Mouse (Mus musculus) midbrain, embryonic 16.5 days (tissue): ENCODE data around the gene Arhgap10. TPM values are rescaled to one million over a fixed set of nuclear protein-coding genes. Genes with fewer than 3 reads are reported as not detected.

Experiments
- ATAC-seq: fragments of 200-750 bp; cut with Nextera tagmentation; 2 replicates; pipeline ENCODE4 v1.8.0; 2017; ENCODE audit warnings: moderate TSS enrichment
- H3K27ac ChIP-seq: fragments of 300-500 bp; sonication (generic); 2 replicates; pipeline ENCODE4 v1.5.1; 2014; ENCODE audit warnings: mild to moderate bottlenecking, low read length, mixed read lengths
- H3K27me3 ChIP-seq: fragments of 300-500 bp; sonication (generic); 2 replicates; pipeline ENCODE4 v1.6.1; 2014; ENCODE audit warnings: low read depth, low read length, mixed read lengths; ENCODE audit not compliant: control insufficient read depth, insufficient read depth
- H3K36me3 ChIP-seq: fragments of 300-500 bp; sonication (generic); 2 replicates; pipeline ENCODE4 v1.6.1; 2014; ENCODE audit warnings: mild to moderate bottlenecking, low read length, moderate library complexity, mixed read lengths; ENCODE audit not compliant: control insufficient read depth, insufficient read depth
- H3K4me1 ChIP-seq: fragments of 300-500 bp; sonication (generic); 2 replicates; pipeline ENCODE4 v1.6.1; 2014; ENCODE audit warnings: mild to moderate bottlenecking, low read length, mixed read lengths; ENCODE audit not compliant: control insufficient read depth, insufficient read depth
- H3K4me2 ChIP-seq: fragments of 300-500 bp; sonication (generic); 2 replicates; pipeline ENCODE4 v1.6.1; 2014; ENCODE audit warnings: mild to moderate bottlenecking, low read length, mixed read lengths
- H3K4me3 ChIP-seq: fragments of 300-500 bp; sonication (generic); 2 replicates; pipeline ENCODE4 v1.5.1; 2014; ENCODE audit warnings: low read depth, mild to moderate bottlenecking, low read length, moderate library complexity, mixed read lengths
- H3K9ac ChIP-seq: fragments of 300-500 bp; sonication (generic); 2 replicates; pipeline ENCODE4 v1.6.1; 2014; ENCODE audit warnings: low read depth, low read length, mixed read lengths
- H3K9me3 ChIP-seq: fragments of 300-500 bp; sonication (generic); replicated peaks from 2 replicates; pipeline ENCODE4 v1.6.1; 2014; ENCODE audit warnings: mild to moderate bottlenecking, low read length, mixed read lengths; ENCODE audit not compliant: control insufficient read depth, poor library complexity, severe bottlenecking
- WGBS: fragments of 180-500 bp; shearing (Covaris S2); extraction: QIAGEN DNeasy Blood & Tissue Kit; methylation state at CpG from one replicate; pipeline ENCODE4 v1.1.7; 2014; 5-methylcytosine and 5-hydroxymethylcytosine counted together
- polyA plus RNA-seq: library from polyadenylated mRNA; unstranded; fragments of >200 nt; fragmentation: Nextera tagmentation; extraction: Ambion mirVana; gene quantifications from 2 replicates; pipeline ENCODE4 v1.2.1, GENCODE M21; 2015

Arhgap10 gene
- polyA plus RNA-seq, 1 experiment from 2014 or later: 2.8 TPM

GRCm38 (mm10) chr8:77520601-77521000 is 2.8 kb upstream of the Arhgap10 start:
- 91% methylated on average over 4 of the region's 4 CpGs for WGBS
- Histone ChIP-seq H3K9me3 (no peaks in the 10 kb centered on the region), H3K9ac (no peak overlapping the region), H3K27ac (no peak overlapping the region), H3K4me1 (peaks cover 5% of the 10 kb centered on the region; the same call in 1 of the 2 replicates), H3K36me3 (no peaks in the 10 kb centered on the region), H3K4me3 (no peak overlapping the region), H3K27me3 (no peaks in the 10 kb centered on the region; the same call in 1 of the 2 replicates), H3K4me2 (no peak overlapping the region)
- ATAC-seq: no peak

GRCm38 (mm10) chr8:77518201-77519115 is 705 bp upstream of the Arhgap10 start:
- peak; percentile 78 for ATAC-seq
- peak overlapping the region; percentile 99 for H3K4me2 ChIP-seq
- H3K27ac ChIP-seq: no peak overlapping the region
- peaks cover 8% of the 10 kb centered on the region; the same call in 1 of the 2 replicates for H3K27me3 ChIP-seq
- peaks cover 5% of the 10 kb centered on the region; the same call in 1 of the 2 replicates for H3K4me1 ChIP-seq
- 7% methylated on average over 33 of the region's 33 CpGs for WGBS
- peak overlapping the region; percentile 65 for H3K9ac ChIP-seq
- H3K36me3 ChIP-seq: no peaks in the 10 kb centered on the region
- peak overlapping the region; percentile 52 for H3K4me3 ChIP-seq
- no peaks in the 10 kb centered on the region for H3K9me3 ChIP-seq

GRCm38 (mm10) chr8:77516845-77517244 is 908 bp downstream of the Arhgap10 start:
- Histone ChIP-seq H3K9ac (peak overlapping the region; percentile 65; the same call in 1 of the 2 replicates), H3K27ac (no peak overlapping the region), H3K9me3 (no peaks in the 10 kb centered on the region), H3K36me3 (no peaks in the 10 kb centered on the region), H3K4me1 (peaks cover 5% of the 10 kb centered on the region; the same call in 1 of the 2 replicates), H3K27me3 (peaks cover 8% of the 10 kb centered on the region; the same call in 1 of the 2 replicates), H3K4me2 (peak overlapping the region; percentile 99), H3K4me3 (peak overlapping the region; percentile 52)
- ATAC-seq: no peak
- 4% methylated on average over 10 of the region's 10 CpGs for WGBS

GRCm38 (mm10) chr8:77515786-77516185 is 2.0 kb downstream of the Arhgap10 start:
- Histone ChIP-seq H3K9ac (no peak overlapping the region), H3K27me3 (peaks cover 8% of the 10 kb centered on the region; the same call in 1 of the 2 replicates), H3K4me1 (peaks cover 5% of the 10 kb centered on the region; the same call in 1 of the 2 replicates), H3K9me3 (no peaks in the 10 kb centered on the region), H3K36me3 (no peaks in the 10 kb centered on the region), H3K4me2 (no peak overlapping the region), H3K4me3 (no peak overlapping the region), H3K27ac (no peak overlapping the region)
- WGBS: 78% methylated on average over 8 of the region's 8 CpGs
- no peak for ATAC-seq

GRCm38 (mm10) chr8:77515201-77515600 is 2.6 kb downstream of the Arhgap10 start:
- H3K4me3 ChIP-seq: no peak overlapping the region
- WGBS: 94% methylated on average over 8 of the region's 8 CpGs
- H3K36me3 ChIP-seq: no peaks in the 10 kb centered on the region
- H3K9ac ChIP-seq: no peak overlapping the region
- ATAC-seq: no peak
- H3K27me3 ChIP-seq: peaks cover 8% of the 10 kb centered on the region; the same call in 1 of the 2 replicates
- no peak overlapping the region for H3K27ac ChIP-seq
- H3K4me1 ChIP-seq: peaks cover 5% of the 10 kb centered on the region; the same call in 1 of the 2 replicates
- H3K9me3 ChIP-seq: no peaks in the 10 kb centered on the region
- H3K4me2 ChIP-seq: no peak overlapping the region

GRCm38 (mm10) chr8:77511750-77512493 is 5.8 kb downstream of the Arhgap10 start:
- no peak overlapping the region for H3K4me3 ChIP-seq
- H3K4me1 ChIP-seq: peaks cover 4% of the 10 kb centered on the region; the same call in 1 of the 2 replicates
- no peaks in the 10 kb centered on the region for H3K36me3 ChIP-seq
- no peaks in the 10 kb centered on the region for H3K9me3 ChIP-seq
- H3K4me2 ChIP-seq: no peak overlapping the region
- WGBS: 26% methylated on average over 13 of the region's 13 CpGs
- no peak overlapping the region for H3K9ac ChIP-seq
- peaks cover 8% of the 10 kb centered on the region; the same call in 1 of the 2 replicates for H3K27me3 ChIP-seq
- no peak overlapping the region for H3K27ac ChIP-seq
- ATAC-seq: 0 out of 2 replicates have a peak, but pooled peaks have one; percentile 33

- Histone ChIP-seq H3K4me2 (no peak overlapping the region), H3K9ac (no peak overlapping the region), H3K36me3 (no peaks in the 10 kb centered on the region), H3K4me1 (no peaks in the 10 kb centered on the region), H3K4me3 (no peak overlapping the region), H3K9me3 (no peaks in the 10 kb centered on the region), H3K27me3 (peaks cover 8% of the 10 kb centered on the region; the same call in 1 of the 2 replicates), H3K27ac (no peak overlapping the region)
- ATAC-seq: no peak
- 74% methylated on average over 3 of the region's 3 CpGs for WGBS
These were observed 7.3 kb downstream of the Arhgap10 start for GRCm38 (mm10) chr8:77510426-77510825.

GRCm38 (mm10) chr8:77509044-77509443 is 8.7 kb downstream of the Arhgap10 start:
- Histone ChIP-seq H3K4me3 (no peak overlapping the region), H3K36me3 (no peaks in the 10 kb centered on the region), H3K4me2 (no peak overlapping the region), H3K27ac (no peak overlapping the region), H3K27me3 (0 out of 2 replicates have a peak, but pooled peaks cover 3% of the 10 kb centered on the region), H3K9me3 (no peaks in the 10 kb centered on the region), H3K9ac (no peak overlapping the region), H3K4me1 (no peaks in the 10 kb centered on the region)
- 94% methylated on average over 7 of the region's 7 CpGs for WGBS
- ATAC-seq: no peak
